Mouse (Mus musculus) ES-E14 (cell line): ENCODE data around the gene Mettl21e. TPM values are rescaled to one million over a fixed set of nuclear protein-coding genes. Genes with fewer than 3 reads are reported as not detected.
"Not testable (repeated sequence)": the region's sequence is repeated elsewhere in the genome, so short reads cannot be mapped to it uniquely, and the experiment has no call there.

Experiments
- DNase-seq: peaks from one replicate; pipeline ENCODE4 v3.0.0-alpha.2; 2013; ENCODE audit warnings: low read depth, low spot score
- H3K27ac ChIP-seq: 2 replicates; pipeline ENCODE4 v1.5.1; 2012; ENCODE audit warnings: low read depth, mild to moderate bottlenecking, low read length, moderate library complexity, mixed read lengths; ENCODE audit not compliant: poor library complexity, insufficient read depth, severe bottlenecking
- H3K36me3 ChIP-seq: 2 replicates; pipeline ENCODE4 v1.6.1; 2012; ENCODE audit warnings: mild to moderate bottlenecking, low read length, moderate library complexity, mixed read lengths; ENCODE audit not compliant: control insufficient read depth, poor library complexity, insufficient read depth, severe bottlenecking
- H3K4me1 ChIP-seq, 2 experiments: fragments of 150-350 bp in 1 of 2; sonication (generic) in 1 of 2; 2 replicates each; pipeline ENCODE4 v1.6.1; 2012; ENCODE audit warnings: low read length in 2 of 2, mild to moderate bottlenecking in 1 of 2, mixed read lengths in 1 of 2; ENCODE audit not compliant: control insufficient read depth in 2 of 2, insufficient read depth in 2 of 2, poor library complexity in 1 of 2
- H3K4me3 ChIP-seq, 2 experiments: fragments of 150-350 bp in 1 of 2; sonication (generic) in 1 of 2; 2 replicates each; pipeline ENCODE4 v1.5.1; 2012; ENCODE audit warnings: low read length in 2 of 2, low read depth in 1 of 2, mild to moderate bottlenecking in 1 of 2, mixed read lengths in 1 of 2; ENCODE audit not compliant: insufficient read depth in 1 of 2, poor library complexity in 1 of 2, severe bottlenecking in 1 of 2
- H3K9ac ChIP-seq: 2 replicates; pipeline ENCODE4 v1.6.1; 2012; ENCODE audit warnings: low read depth, mild to moderate bottlenecking, low read length, mixed read lengths; ENCODE audit not compliant: poor library complexity, insufficient read depth, severe bottlenecking
- H3K9me3 ChIP-seq: fragments of 150-350 bp; sonication (generic); 2 replicates; pipeline ENCODE4 v1.6.1; 2012; ENCODE audit warnings: low read depth, mild to moderate bottlenecking, low read length; ENCODE audit not compliant: control insufficient read depth, insufficient read depth
- CHD2 ChIP-seq: IDR thresholded peaks from 2 replicates; pipeline ENCODE4 v1.6.1; 2014; ENCODE audit warnings: mild to moderate bottlenecking, low read depth, low read length, inconsistent platforms
- HCFC1 ChIP-seq: IDR thresholded peaks from 2 replicates; pipeline ENCODE4 v1.6.1; 2012; ENCODE audit warnings: low read length, inconsistent platforms, borderline replicate concordance; ENCODE audit not compliant: insufficient read depth
- MAFK ChIP-seq: IDR thresholded peaks from 2 replicates; pipeline ENCODE4 v1.6.1; 2014; ENCODE audit warnings: mild to moderate bottlenecking, low read depth, low read length, inconsistent platforms; ENCODE audit not compliant: insufficient read depth
- ZC3H11A ChIP-seq: IDR thresholded peaks from 2 replicates; pipeline ENCODE4 v1.6.1; 2012; ENCODE audit warnings: low read depth, mild to moderate bottlenecking, inconsistent platforms, low read length, borderline replicate concordance
- ZNF384 ChIP-seq: IDR thresholded peaks from 2 replicates; pipeline ENCODE4 v1.6.1; 2012; ENCODE audit warnings: low read depth, low read length, inconsistent platforms
- in situ Hi-C, 2 experiments: fragments of 600-800 bp; cut with MboI; formaldehyde crosslinking; loops; one replicate each; pipeline ENCODE4 v1.15.1; 2025; ENCODE audit warnings: low sequenced_read_pairs in 2 of 2, inconsistent platforms in 1 of 2; ENCODE audit not compliant: unreplicated experiment in 2 of 2
- total RNA-seq: library from RNA; depleted of rRNA; stranded (reverse); fragments of 300-350 nt; gene quantifications from 2 replicates; pipeline ENCODE4 v1.2.3, GENCODE M21; 2012; rRNA removed

The Mettl21e gene
- total RNA-seq: not detected in 2 replicates

- in situ Hi-C loops: no loop called here
- Histone ChIP-seq H3K36me3 (no peaks in the 10 kb centered on the region), H3K9ac (no peak within 1 kb of the TSS), H3K9me3 (no peaks in the 10 kb centered on the region), H3K27ac (no peak within 1 kb of the TSS), H3K4me1 (no peaks in the 10 kb centered on the region), H3K4me3 (no peak within 1 kb of the TSS)
- no peak for TF ChIP-seq MAFK
- no peak for DNase-seq
These were observed at the start of gene Mettl21e for GRCm38 (mm10) chr1:44218876-44219275. Gene Mettl21e (minus strand): TSS chr1:44218961.

DNA sequence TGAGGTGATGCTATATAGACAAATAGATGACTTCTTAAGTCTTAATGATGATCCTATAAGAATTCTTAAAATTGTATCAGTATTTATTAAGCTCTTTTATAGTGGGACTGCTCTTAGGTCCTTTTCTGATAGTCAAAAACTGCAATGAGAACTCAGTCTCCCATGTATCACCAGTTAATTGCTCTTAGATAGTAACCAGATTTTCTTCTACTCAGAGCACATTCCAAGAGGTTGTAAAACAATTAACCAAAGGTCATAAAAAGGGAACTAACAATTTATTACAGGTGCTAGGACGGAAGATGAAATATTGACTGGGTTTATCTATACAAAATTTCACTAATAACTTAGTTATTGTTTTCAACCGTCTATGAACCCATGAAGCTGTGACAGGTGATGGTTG, 21.7 kb upstream of the Mettl21e start:
- H3K4me1 ChIP-seq, DNase-seq, H3K36me3 ChIP-seq, in situ Hi-C loops, H3K9ac ChIP-seq, H3K27ac ChIP-seq, H3K9me3 ChIP-seq, H3K4me3 ChIP-seq: not testable (repeated sequence)

DNA sequence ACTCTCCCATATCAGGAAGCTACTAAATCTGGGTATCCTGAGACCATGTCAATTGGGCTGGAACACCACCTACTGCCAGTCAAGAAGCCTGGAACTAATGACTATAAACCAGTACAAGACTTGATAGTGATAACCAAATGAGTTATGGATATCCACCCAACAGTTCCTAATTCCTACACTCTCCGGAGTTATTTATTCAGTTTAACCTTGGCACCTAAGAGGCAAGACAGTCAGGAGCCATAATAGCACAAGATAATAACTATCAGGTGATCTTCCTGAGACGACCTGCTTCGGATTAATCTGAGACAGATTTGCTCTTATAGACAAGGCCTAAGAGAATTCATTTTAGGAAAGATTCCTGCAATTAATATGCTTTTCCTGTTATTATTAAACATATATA, 21.2 kb upstream of the Mettl21e start:
- no peak for DNase-seq
- Histone ChIP-seq H3K4me3 (no peak overlapping the region), H3K27ac (no peak overlapping the region), H3K9ac (no peak overlapping the region), H3K36me3 (no peaks in the 10 kb centered on the region), H3K9me3 (no peaks in the 10 kb centered on the region), H3K4me1 (no peaks in the 10 kb centered on the region)
- in situ Hi-C loops: no loop called here
- TF ChIP-seq MAFK: no peak
- no peak for TF ChIP-seq CHD2
- no peak for TF ChIP-seq ZNF384
- TF ChIP-seq HCFC1: no peak
- no peak for TF ChIP-seq ZC3H11A

DNA sequence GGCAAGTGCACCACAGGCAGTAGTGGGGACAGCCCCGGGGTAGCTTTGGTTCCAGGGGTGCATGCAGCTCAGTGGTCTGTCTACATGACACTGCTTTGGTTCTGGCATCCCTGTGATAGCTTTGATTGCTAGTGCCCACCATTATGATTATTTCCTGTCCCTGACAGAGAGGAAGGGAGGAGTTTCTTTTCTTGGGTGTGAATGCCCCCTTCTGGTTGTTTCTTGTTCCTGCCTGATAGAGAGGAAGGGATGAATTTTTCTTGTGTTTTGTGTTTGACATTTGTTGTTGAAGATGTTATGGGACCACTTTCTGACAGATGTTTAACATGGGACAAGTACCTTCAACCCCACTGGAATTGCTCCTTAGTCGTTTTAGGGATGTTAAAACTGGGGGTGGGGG, 18.5 kb upstream of the Mettl21e start:
- no peak overlapping the region for H3K27ac ChIP-seq
- no peaks in the 10 kb centered on the region for H3K4me1 ChIP-seq
- H3K9me3 ChIP-seq: no peaks in the 10 kb centered on the region
- H3K36me3 ChIP-seq: no peaks in the 10 kb centered on the region
- H3K9ac ChIP-seq: no peak overlapping the region
- no peak for DNase-seq
- H3K4me3 ChIP-seq: no peak overlapping the region
- in situ Hi-C loops: no loop called here
- no peak for TF ChIP-seq HCFC1
- TF ChIP-seq MAFK: no peak
- TF ChIP-seq ZNF384: no peak
- TF ChIP-seq ZC3H11A: no peak
- no peak for TF ChIP-seq CHD2

GRCm38 (mm10) chr1:44235311-44235710, 16.6 kb upstream of the Mettl21e start:
- H3K27ac ChIP-seq: no peak overlapping the region
- in situ Hi-C loops: no loop called here
- no peak overlapping the region for H3K4me3 ChIP-seq
- no peaks in the 10 kb centered on the region for H3K4me1 ChIP-seq
- H3K9me3 ChIP-seq: no peaks in the 10 kb centered on the region
- DNase-seq: no peak
- no peaks in the 10 kb centered on the region for H3K36me3 ChIP-seq
- H3K9ac ChIP-seq: no peak overlapping the region
- TF ChIP-seq ZNF384: no peak
- TF ChIP-seq MAFK: no peak
- no peak for TF ChIP-seq CHD2
- no peak for TF ChIP-seq ZC3H11A
- TF ChIP-seq HCFC1: no peak

DNA sequence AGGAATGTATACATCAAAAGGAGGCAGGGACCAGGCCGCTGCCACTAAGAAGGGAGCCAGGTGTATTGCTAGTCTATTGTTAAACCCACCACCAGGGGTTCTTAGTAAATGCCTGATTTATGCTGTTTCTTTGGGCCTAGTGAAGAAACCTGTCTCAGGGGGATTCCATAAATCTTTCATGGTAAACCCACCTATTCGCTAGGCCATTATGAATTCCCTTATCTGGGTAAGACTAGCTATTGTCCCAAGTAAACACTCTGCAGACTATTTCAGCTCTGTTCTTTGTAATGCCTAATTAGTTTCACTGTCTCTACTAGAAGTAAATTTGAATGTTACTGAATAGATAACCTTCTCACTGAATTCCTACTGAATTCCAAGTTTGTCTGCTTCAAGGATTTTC, 15.8 kb upstream of the Mettl21e start:
- H3K4me3 ChIP-seq, in situ Hi-C loops, H3K4me1 ChIP-seq, H3K36me3 ChIP-seq, DNase-seq, H3K9ac ChIP-seq, H3K9me3 ChIP-seq, H3K27ac ChIP-seq: not testable (repeated sequence)
